In genomic region chr4:151988014-151988341, GRCm38 (mm10) we compare ENCODE assay signal across 8 mouse cellular contexts. TPM values are rescaled to one million over a fixed set of nuclear protein-coding genes. Genes with fewer than 3 reads are reported as not detected.
DNase-seq lines count a peak whose midpoint lies in the region; ATAC-seq lines count a peak whose summit lies in the region.

No protein-coding gene starts in this region.

- H3K36me3 ChIP-seq in heart, embryonic 10.5 days: peaks cover 40% of the 10 kb centered on the region
- peaks cover 67% of the 10 kb centered on the region for H3K36me3 ChIP-seq in forebrain, embryonic 10.5 days (replicated peaks)
- H3K36me3 ChIP-seq in liver, embryonic 13.5 days: peaks cover 31% of the 10 kb centered on the region

- H3K4me2 ChIP-seq in liver, embryonic 13.5 days: peak overlapping the region; percentile 98

- H3K9me3 ChIP-seq in heart, embryonic 10.5 days: no peaks in the 10 kb centered on the region
- H3K9me3 ChIP-seq in forebrain, embryonic 10.5 days: no peaks in the 10 kb centered on the region
- no peaks in the 10 kb centered on the region for H3K9me3 ChIP-seq in liver, embryonic 13.5 days (replicated peaks)

- H3K27ac ChIP-seq in heart, embryonic 10.5 days: peak overlapping the region; percentile 96
- peak overlapping the region; percentile 94 for H3K27ac ChIP-seq in forebrain, embryonic 10.5 days
- peak overlapping the region; percentile 78; the same call in 1 of the 2 replicates for H3K27ac ChIP-seq in liver, embryonic 13.5 days

- no peak for ATAC-seq in liver, embryonic 13.5 days (ENCODE audit: low read depth)

- peaks cover 43% of the 10 kb centered on the region for H3K4me1 ChIP-seq in heart, embryonic 10.5 days
- H3K4me1 ChIP-seq in forebrain, embryonic 10.5 days: peaks cover 55% of the 10 kb centered on the region
- peaks cover 45% of the 10 kb centered on the region for H3K4me1 ChIP-seq in liver, embryonic 13.5 days (replicated peaks)

- no peaks in the 10 kb centered on the region for H3K27me3 ChIP-seq in heart, embryonic 10.5 days (ENCODE audit: insufficient read depth, poor library complexity, severe bottlenecking)
- H3K27me3 ChIP-seq in forebrain, embryonic 10.5 days (ENCODE audit: poor library complexity, severe bottlenecking): no peaks in the 10 kb centered on the region
- peaks cover 20% of the 10 kb centered on the region for H3K27me3 ChIP-seq in liver, embryonic 13.5 days

- DNase-seq in heart, embryonic 10.5 days (ENCODE audit: low spot score): no peak
- no peak for DNase-seq in heart, postnatal 14 days
- DNase-seq in 416B (ENCODE audit: low read depth): peak; percentile 48
- no peak for DNase-seq in forebrain, embryonic 10.5 days (ENCODE audit: extremely low spot score, low spot score)
- DNase-seq in liver, embryonic 13.5 days: no peak
- DNase-seq in urinary bladder, postnatal 25 days (ENCODE audit: low spot score): no peak
- no peak for DNase-seq in gastrocnemius, postnatal 14 days
- no peak for DNase-seq in layer of hippocampus, adult 9-11 months

- H3K4me3 ChIP-seq in heart, embryonic 10.5 days: peak overlapping the region; percentile 90
- H3K4me3 ChIP-seq in forebrain, embryonic 10.5 days: peak overlapping the region; percentile 91
- H3K4me3 ChIP-seq in liver, embryonic 13.5 days (replicated peaks): peak overlapping the region; percentile 76

- intact Hi-C loops in heart, postnatal 14 days (cut with DNase I): loop anchor here (10.0 kb wide), 1 partner anchor 297 kb away; no protein-coding TSS in a partner anchor
- intact Hi-C loops in gastrocnemius, postnatal 14 days (cut with DNase I; ENCODE audit: low total_unique reads): no loop called here

- H3K9ac ChIP-seq in liver, embryonic 13.5 days: peak overlapping the region; percentile 85

- WGBS in heart, embryonic 10.5 days: 23% methylated on average over 10 of the region's 10 CpGs
- 36% methylated on average over 10 of the region's 10 CpGs for WGBS in forebrain, embryonic 10.5 days
- 22% methylated on average over 10 of the region's 10 CpGs for WGBS in liver, embryonic 13.5 days (ENCODE audit: insufficient replicate concordance)

RNA-seq across cellular contexts. Expression of gene Thap3, which starts 0.8 kb away (rescaled TPM):
- polyA plus RNA-seq in heart, embryonic 10.5 days (2016; fragmentation: Nextera tagmentation; extraction: Ambion mirVana): 29.3 and 30.1 TPM in 2 replicates
- total RNA-seq in heart, postnatal 14 days (2021): 10 to 100 TPM; 13.9 to 14.5 TPM
- polyA plus RNA-seq in forebrain, embryonic 10.5 days (2016; fragmentation: Nextera tagmentation; extraction: Ambion mirVana): 34.9 and 35.7 TPM in 2 replicates
- 7.8 and 8.1 TPM in 2 replicates for polyA plus RNA-seq in liver, embryonic 13.5 days (2015; fragmentation: Nextera tagmentation; extraction: Ambion mirVana)
- total RNA-seq in gastrocnemius, postnatal 14 days (2021): 10 to 100 TPM; 28.0 to 32.2 TPM

RNA-seq across cellular contexts. Expression of gene Phf13, which starts 8.1 kb away (rescaled TPM):
- 22.9 and 26.2 TPM in 2 replicates for polyA plus RNA-seq in heart, embryonic 10.5 days (2016; fragmentation: Nextera tagmentation; extraction: Ambion mirVana)
- 1 to 10 TPM; 7.6 to 8.5 TPM for total RNA-seq in heart, postnatal 14 days (2021)
- 24.1 and 26.1 TPM in 2 replicates for polyA plus RNA-seq in forebrain, embryonic 10.5 days (2016; fragmentation: Nextera tagmentation; extraction: Ambion mirVana)
- 5.4 and 6.2 TPM in 2 replicates for polyA plus RNA-seq in liver, embryonic 13.5 days (2015; fragmentation: Nextera tagmentation; extraction: Ambion mirVana)
- total RNA-seq in gastrocnemius, postnatal 14 days (2021): 1 to 10 TPM; 4.1 to 4.4 TPM

RNA-seq across cellular contexts. Expression of gene Klhl21, which starts 20.6 kb away (rescaled TPM):
- 28.4 and 42.2 TPM in 2 replicates for polyA plus RNA-seq in heart, embryonic 10.5 days (2016; fragmentation: Nextera tagmentation; extraction: Ambion mirVana)
- total RNA-seq in heart, postnatal 14 days (2021): 10 to 100 TPM; 53.0 to 56.9 TPM
- 8.1 and 8.3 TPM in 2 replicates for polyA plus RNA-seq in forebrain, embryonic 10.5 days (2016; fragmentation: Nextera tagmentation; extraction: Ambion mirVana)
- 6.0 and 6.5 TPM in 2 replicates for polyA plus RNA-seq in liver, embryonic 13.5 days (2015; fragmentation: Nextera tagmentation; extraction: Ambion mirVana)
- 10 to 100 TPM; 26.9 to 31.8 TPM for total RNA-seq in gastrocnemius, postnatal 14 days (2021)

RNA-seq across cellular contexts. Expression of gene Zbtb48, which starts 39.5 kb away (rescaled TPM):
- polyA plus RNA-seq in heart, embryonic 10.5 days (2016; fragmentation: Nextera tagmentation; extraction: Ambion mirVana): 16.6 and 21.0 TPM in 2 replicates
- 1 to 10 TPM; 4.7 to 7.5 TPM for total RNA-seq in heart, postnatal 14 days (2021)
- 24.1 and 24.4 TPM in 2 replicates for polyA plus RNA-seq in forebrain, embryonic 10.5 days (2016; fragmentation: Nextera tagmentation; extraction: Ambion mirVana)
- 7.2 and 9.5 TPM in 2 replicates for polyA plus RNA-seq in liver, embryonic 13.5 days (2015; fragmentation: Nextera tagmentation; extraction: Ambion mirVana)
- 1 to 10 TPM; 1.8 to 3.3 TPM for total RNA-seq in gastrocnemius, postnatal 14 days (2021)

RNA-seq across cellular contexts. Expression of gene Tas1r1, which starts 50.4 kb away (rescaled TPM):
- 0.11 and 0.19 TPM in 2 replicates for polyA plus RNA-seq in heart, embryonic 10.5 days (2016; fragmentation: Nextera tagmentation; extraction: Ambion mirVana)
- under 1 TPM in 1 of 2 experiments, not detected in 1; 0.07 TPM for total RNA-seq in heart, postnatal 14 days (2021)
- polyA plus RNA-seq in forebrain, embryonic 10.5 days (2016; fragmentation: Nextera tagmentation; extraction: Ambion mirVana): 0.48 and 0.79 TPM in 2 replicates
- 0.07 TPM in 1 of 2 replicates, not detected in the other for polyA plus RNA-seq in liver, embryonic 13.5 days (2015; fragmentation: Nextera tagmentation; extraction: Ambion mirVana)
- total RNA-seq in gastrocnemius, postnatal 14 days (2021): 1 to 10 TPM in 1 of 2 experiments, under 1 TPM in 1; 0.80 to 1.3 TPM
